ENCODE assay signal across 27 mouse cellular contexts in genomic region chr1:152060265-152060664, GRCm38 (mm10).
"Had no signal": no experiment of that assay in that cellular context is flagged by ENCODE, and none has a peak within 500 bp of the region (broad histone marks: within the 10 kb centered on the region; RNA-seq: fewer than 3 reads in every experiment).

No protein-coding gene starts in this region.

- DNase-seq: gastrocnemius, postnatal 10 days; gastrocnemius, postnatal 25 days; heart, adult 2 months; heart, postnatal 14 days; heart, postnatal 36 days; kidney, adult 18-20 months; kidney, adult 8-10 months; kidney, postnatal 10 days; kidney, postnatal 25 days; kidney, postnatal 4 days; liver; liver, embryonic 13.5 days had no signal

- H3K9me3 ChIP-seq: heart, embryonic 13.5 days; heart, embryonic 15.5 days; hindbrain, embryonic 10.5 days; hindbrain, embryonic 12.5 days; intestine, embryonic 15.5 days; limb, embryonic 10.5 days; limb, embryonic 12.5 days; liver, embryonic 13.5 days had no signal

- H3K4me3 ChIP-seq: heart, adult 2 months; heart, embryonic 13.5 days; heart, embryonic 15.5 days; hindbrain, embryonic 10.5 days; hindbrain, embryonic 12.5 days; intestine, embryonic 15.5 days; layer of hippocampus, adult 2 months; left cerebral cortex, adult 2 months; limb, embryonic 10.5 days; limb, embryonic 12.5 days; liver, embryonic 13.5 days had no signal

- H3K9ac ChIP-seq: heart, embryonic 13.5 days; heart, embryonic 15.5 days; hindbrain, embryonic 12.5 days; hindbrain, embryonic 14.5 days; intestine, embryonic 15.5 days; limb, embryonic 12.5 days; liver, embryonic 13.5 days had no signal

- ATAC-seq: hindbrain, embryonic 16.5 days; inflammation-experienced regulatory T-cells, adult 6 months; intestine, embryonic 15.5 days; intestine, postnatal 0 days had no signal

- H3K4me1 ChIP-seq: limb, embryonic 10.5 days; limb, embryonic 12.5 days; liver, embryonic 13.5 days had no signal

- H3K36me3 ChIP-seq: heart, embryonic 15.5 days; hindbrain, embryonic 12.5 days; intestine, embryonic 15.5 days; limb, embryonic 10.5 days; limb, embryonic 12.5 days; liver, embryonic 13.5 days had no signal

- H3K27me3 ChIP-seq: heart, embryonic 13.5 days; heart, embryonic 15.5 days; hindbrain, embryonic 12.5 days; intestine, embryonic 15.5 days; limb, embryonic 12.5 days; liver, embryonic 13.5 days had no signal

- H3K4me2 ChIP-seq: heart, embryonic 11.5 days; heart, embryonic 13.5 days; heart, embryonic 15.5 days; hindbrain, embryonic 12.5 days; hindbrain, embryonic 14.5 days; intestine, embryonic 15.5 days; limb, embryonic 12.5 days; liver, embryonic 11.5 days; liver, embryonic 13.5 days had no signal

- H3K27ac ChIP-seq: heart, adult 2 months; heart, embryonic 13.5 days; heart, embryonic 15.5 days; hindbrain, embryonic 10.5 days; hindbrain, embryonic 12.5 days; hindbrain, embryonic 14.5 days; intestine, embryonic 15.5 days; layer of hippocampus, adult 2 months; left cerebral cortex, adult 2 months; limb, embryonic 10.5 days; limb, embryonic 12.5 days; liver, embryonic 13.5 days had no signal
